Mouse (Mus musculus) spleen, adult 2 months (tissue): ENCODE data around the gene Amigo2. TPM values are rescaled to one million over a fixed set of nuclear protein-coding genes. Genes with fewer than 3 reads are reported as not detected.

Experiments used
- DNase-seq, 2 experiments: peaks; one replicate each; pipeline versions ENCODE4 v3.0.0 to v3.0.0-alpha.2; 2012 to 2021; ENCODE audit warnings: low spot score in 2 of 2, low read depth in 1 of 2
- H3K27ac ChIP-seq: fragments of 200-500 bp; 2 replicates; pipeline ENCODE4 v1.5.1; 2012; ENCODE audit warnings: low read length, inconsistent platforms; ENCODE audit not compliant: insufficient read depth
- H3K27me3 ChIP-seq: fragments of 200-500 bp; 2 replicates; pipeline ENCODE4 v1.6.1; 2012; ENCODE audit warnings: mild to moderate bottlenecking, moderate library complexity, low read length, inconsistent platforms; ENCODE audit not compliant: control insufficient read depth, insufficient read depth
- H3K36me3 ChIP-seq: fragments of 200-500 bp; 2 replicates; pipeline ENCODE4 v1.6.1; 2012; ENCODE audit warnings: mild to moderate bottlenecking, low read length, inconsistent platforms; ENCODE audit not compliant: control insufficient read depth, insufficient read depth
- H3K4me1 ChIP-seq: fragments of 200-500 bp; 2 replicates; pipeline ENCODE4 v1.6.1; 2011; ENCODE audit warnings: inconsistent platforms; ENCODE audit not compliant: control insufficient read depth, insufficient read depth, insufficient read length
- H3K4me3 ChIP-seq: fragments of 200-500 bp; 2 replicates; pipeline ENCODE4 v1.5.1; 2011; ENCODE audit warnings: mild to moderate bottlenecking, inconsistent platforms; ENCODE audit not compliant: insufficient read depth, insufficient read length; ENCODE audit errors: extremely low read depth
- CTCF ChIP-seq: fragments of 200-500 bp; IDR thresholded peaks from 2 replicates; pipeline ENCODE4 v1.5.1; 2011; ENCODE audit warnings: mild to moderate bottlenecking, inconsistent platforms; ENCODE audit not compliant: insufficient read depth, insufficient read length, insufficient replicate concordance; ENCODE audit errors: extremely low read depth
- POLR2A ChIP-seq: fragments of 200-500 bp; IDR thresholded peaks from 2 replicates; pipeline ENCODE4 v1.6.1; 2011; ENCODE audit warnings: low read depth, low read length, inconsistent platforms
- WGBS: fragments of 180-500 bp; shearing (Covaris S2); methylation state at CpG from one replicate; pipeline ENCODE4 v1.1.7; 2018; 5-methylcytosine and 5-hydroxymethylcytosine counted together
- polyA plus RNA-seq: library from polyadenylated mRNA; depleted of rRNA; stranded (reverse); fragments of >200 nt; gene quantifications from 2 replicates; pipeline ENCODE4 v1.2.3, GENCODE M21; 2012

The Amigo2 gene
- polyA plus RNA-seq, 1 experiment, result 2.0 TPM

DNA sequence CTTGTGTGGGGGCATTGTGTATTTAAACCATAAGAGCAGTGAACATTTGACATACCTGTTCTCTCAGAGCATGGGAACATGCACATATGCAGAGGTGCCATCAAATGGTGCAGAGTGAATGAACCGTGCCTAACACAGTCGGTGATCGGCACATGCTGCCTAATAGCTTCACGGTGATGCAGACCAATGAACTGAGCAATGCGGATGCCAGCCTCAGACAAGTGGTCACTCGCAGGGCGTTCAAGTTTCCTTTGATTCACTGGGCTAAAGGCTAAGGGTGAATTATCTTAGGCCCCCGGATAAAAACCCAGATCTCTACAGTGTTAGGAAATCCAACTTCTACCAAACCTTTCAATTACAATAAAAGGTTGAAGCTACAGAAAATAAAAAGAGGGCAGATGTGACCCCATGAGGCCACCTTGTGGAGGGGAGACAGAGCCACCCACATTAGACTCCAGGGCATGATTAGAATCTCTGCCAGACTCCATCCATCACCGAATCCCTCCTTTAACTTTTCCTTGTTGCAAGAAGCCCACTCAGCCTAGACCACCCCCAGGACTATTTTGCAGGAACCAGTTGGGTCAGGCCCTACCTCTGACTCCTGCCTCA is 31.4 kb upstream of the Amigo2 start:
- Histone ChIP-seq H3K4me1 (peaks cover 4% of the 10 kb centered on the region; the same call in 1 of the 2 replicates), H3K27ac (no peak overlapping the region), H3K27me3 (no peaks in the 10 kb centered on the region), H3K36me3 (no peaks in the 10 kb centered on the region; the same call in 1 of the 2 replicates), H3K4me3 (no peak overlapping the region)
- DNase-seq, result no peak
- no peak for TF ChIP-seq CTCF
- no peak for TF ChIP-seq POLR2A
- 74% methylated on average over 9 of the region's 9 CpGs for WGBS

DNA sequence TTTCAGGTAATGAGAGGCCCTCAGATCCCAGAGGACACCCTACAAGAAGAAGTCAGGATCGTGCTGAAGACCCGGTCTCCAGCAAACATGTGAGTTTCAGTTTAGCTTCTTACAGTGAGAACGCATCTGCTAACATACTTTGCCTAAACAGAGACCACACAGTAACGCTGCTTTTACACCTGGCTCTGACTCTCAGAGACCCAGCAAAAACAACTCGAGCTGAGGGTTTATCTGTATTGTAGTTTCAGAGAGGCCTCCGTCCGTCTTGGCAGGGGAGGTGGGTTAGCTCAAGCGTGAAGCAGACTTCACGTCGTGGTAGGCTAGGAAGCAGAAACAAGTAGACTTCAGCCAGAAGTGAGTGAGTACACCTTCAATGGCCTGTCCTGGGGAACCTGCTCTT is 30.2 kb upstream of the Amigo2 start:
- Histone ChIP-seq H3K27ac (0 out of 2 replicates have a peak overlapping the region, but pooled peaks have one; percentile 34), H3K36me3 (no peaks in the 10 kb centered on the region; the same call in 1 of the 2 replicates), H3K4me1 (peaks cover 5% of the 10 kb centered on the region; the same call in 1 of the 2 replicates), H3K27me3 (no peaks in the 10 kb centered on the region), H3K4me3 (no peak overlapping the region)
- TF ChIP-seq CTCF (no peak), POLR2A (no peak)
- 60% methylated on average over 10 of the region's 10 CpGs for WGBS
- DNase-seq, result peak in 1 of 2 experiments; percentile 50

DNA sequence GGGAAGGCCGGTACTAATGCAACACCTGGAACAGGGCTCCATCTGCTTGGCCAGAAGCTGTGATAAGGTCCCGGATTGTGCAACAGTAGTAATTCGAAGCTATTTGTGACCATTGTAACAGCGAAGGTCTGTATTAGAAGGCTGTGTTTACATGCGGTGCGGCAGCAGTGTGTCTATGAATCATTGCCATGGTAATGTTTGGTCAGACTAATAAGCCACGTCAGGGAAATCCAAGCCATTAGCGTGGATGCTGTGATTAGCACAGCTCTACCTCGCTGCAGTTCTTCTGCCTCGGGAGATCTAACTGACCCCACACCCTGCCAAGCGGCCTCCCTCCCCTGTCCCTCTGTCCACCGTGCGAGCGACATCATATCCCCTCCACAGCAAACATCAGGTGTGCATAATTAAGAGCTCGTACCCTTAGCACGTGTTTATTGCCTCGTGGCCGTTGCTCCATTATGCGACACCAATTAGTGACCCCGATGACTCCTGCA is 29.6 kb upstream of the Amigo2 start:
- no peak for DNase-seq
- WGBS, result 89% methylated on average over 20 of the region's 20 CpGs

DNA sequence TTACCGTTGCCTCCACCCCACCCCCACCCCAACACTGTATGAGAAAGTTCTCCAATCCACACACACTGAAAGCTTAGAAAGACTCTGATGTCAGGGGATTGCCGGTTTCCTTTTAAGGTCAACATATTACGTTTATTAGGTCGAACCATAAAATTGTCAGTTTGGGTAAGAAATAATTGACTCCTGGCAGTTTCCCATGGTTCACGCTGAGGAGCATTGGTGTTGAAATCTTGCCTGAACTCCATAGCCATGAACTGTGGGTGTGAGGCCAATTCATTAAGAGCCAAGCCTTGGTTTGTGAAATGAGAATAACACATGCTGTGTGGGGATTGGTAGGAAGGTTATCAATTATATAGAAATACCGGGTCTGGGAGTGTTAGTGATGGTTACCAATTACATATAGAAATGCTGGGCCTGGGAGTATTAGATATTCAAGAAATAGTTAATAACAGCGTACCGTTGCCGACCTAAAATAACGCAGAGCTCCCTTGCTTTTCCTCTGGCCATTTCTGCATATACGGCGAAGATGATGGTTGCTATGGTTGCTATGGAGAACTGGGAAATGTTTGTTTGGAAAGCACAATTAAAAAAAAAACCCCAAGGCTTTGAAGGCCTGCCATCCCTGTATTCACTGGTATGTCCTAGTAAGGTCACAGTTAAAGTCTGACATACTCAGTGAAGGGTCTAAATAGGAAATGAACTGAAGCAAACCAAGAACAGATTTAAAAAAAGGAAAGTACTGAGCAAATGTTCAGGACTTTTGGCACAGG is 28.7 kb upstream of the Amigo2 start:
- H3K36me3 ChIP-seq, result no peaks in the 10 kb centered on the region
- no peak overlapping the region for H3K4me3 ChIP-seq
- H3K4me1 ChIP-seq, result peaks cover 8% of the 10 kb centered on the region; the same call in 1 of the 2 replicates
- no peak for DNase-seq
- no peaks in the 10 kb centered on the region for H3K27me3 ChIP-seq
- no peak overlapping the region for H3K27ac ChIP-seq
- no peak for TF ChIP-seq CTCF
- TF ChIP-seq POLR2A, result no peak
- WGBS, result 93% methylated on average over 12 of the region's 12 CpGs

More for the DNA sequence above, 29.6 kb upstream of the Amigo2 start:
- Histone ChIP-seq H3K4me1 (peaks cover 8% of the 10 kb centered on the region; the same call in 1 of the 2 replicates), H3K27ac (no peak overlapping the region), H3K27me3 (no peaks in the 10 kb centered on the region), H3K4me3 (no peak overlapping the region), H3K36me3 (no peaks in the 10 kb centered on the region; the same call in 1 of the 2 replicates)
- TF ChIP-seq CTCF (no peak), POLR2A (no peak)

GRCm38 (mm10) chr15:97272831-97273230 is 25.7 kb upstream of the Amigo2 start:
- no peaks in the 10 kb centered on the region for H3K36me3 ChIP-seq
- no peak overlapping the region for H3K27ac ChIP-seq
- WGBS, result 85% methylated on average over 3 of the region's 3 CpGs
- no peaks in the 10 kb centered on the region for H3K27me3 ChIP-seq
- H3K4me1 ChIP-seq, result peaks cover 8% of the 10 kb centered on the region; the same call in 1 of the 2 replicates
- no peak overlapping the region for H3K4me3 ChIP-seq
- no peak for DNase-seq
- no peak for TF ChIP-seq POLR2A
- TF ChIP-seq CTCF, result no peak

- Histone ChIP-seq H3K36me3 (no peaks in the 10 kb centered on the region), H3K27ac (no peak overlapping the region; the same call in 1 of the 2 replicates), H3K27me3 (no peaks in the 10 kb centered on the region), H3K4me1 (peaks cover 8% of the 10 kb centered on the region; the same call in 1 of the 2 replicates), H3K4me3 (no peak overlapping the region)
- DNase-seq, result no peak
- 70% methylated on average over 7 of the region's 7 CpGs for WGBS
- TF ChIP-seq POLR2A (no peak), CTCF (no peak)
These were observed 25.1 kb upstream of the Amigo2 start for GRCm38 (mm10) chr15:97271985-97272697.
